Mouse (Mus musculus) layer of hippocampus, postnatal 25 days (tissue): Measurements from ENCODE around the gene Scyl1. TPM values are rescaled to one million over a fixed set of nuclear protein-coding genes. Genes with fewer than 3 reads are reported as not detected.
A peak's percentile ranks its signal among the peaks of the same experiment; 100 is the strongest.

Experiments
- DNase-seq, 2 experiments: peaks; one replicate each; pipeline ENCODE4 v3.0.0; 2022; ENCODE audit warnings: mixed read lengths in 2 of 2, low spot score in 1 of 2; ENCODE audit errors: extremely low spot score in 1 of 2
- total RNA-seq, 2 experiments: library from RNA; stranded (reverse); gene quantifications; 2 replicates each; pipeline ENCODE4 v1.2.3; 2021

Scyl1 gene
- total RNA-seq, 2 experiments from 2014 or later: 68.6 to 71.8 TPM

- DNase-seq: no peak
These were observed 25.2 kb downstream of the Scyl1 start for GRCm38 (mm10) chr19:5745756-5746710.

- DNase-seq: no peak
These were observed 27.6 kb downstream of the Scyl1 start for GRCm38 (mm10) chr19:5743576-5743975.

GRCm38 (mm10) chr19:5742241-5742641, 29.0 kb downstream of the Scyl1 start:
- DNase-seq: no peak

GRCm38 (mm10) chr19:5741641-5742240, 29.5 kb downstream of the Scyl1 start:
- DNase-seq: peak; percentile 64

- no peak for DNase-seq
These were observed 30.6 kb downstream of the Scyl1 start, which contains the start of gene Ltbp3 for GRCm38 (mm10) chr19:5740320-5741317. Ltbp3 (plus strand) TSS chr19:5740904.

GRCm38 (mm10) chr19:5739446-5739845, 31.8 kb downstream of the Scyl1 start:
- DNase-seq: no peak

GRCm38 (mm10) chr19:5734325-5734724, 36.9 kb downstream of the Scyl1 start:
- no peak for DNase-seq

GRCm38 (mm10) chr19:5731264-5731978, 39.8 kb downstream of the Scyl1 start:
- DNase-seq: peak; percentile 80 to 85

- no peak for DNase-seq
These were observed 40.7 kb downstream of the Scyl1 start for GRCm38 (mm10) chr19:5730314-5731186.

- DNase-seq: peak; percentile 66 to 78
These were observed 41.8 kb downstream of the Scyl1 start, which contains the start of gene Fam89b for GRCm38 (mm10) chr19:5729444-5729815. Fam89b (minus strand) TSS chr19:5729653.

- DNase-seq: peak in 1 of 2 experiments; percentile 57
These were observed 42.4 kb downstream of the Scyl1 start for GRCm38 (mm10) chr19:5728631-5729443.

GRCm38 (mm10) chr19:5727701-5728100, 43.5 kb downstream of the Scyl1 start:
- peak; percentile 88 to 98 for DNase-seq

GRCm38 (mm10) chr19:5726961-5727578, 44.1 kb downstream of the Scyl1 start:
- DNase-seq: no peak

GRCm38 (mm10) chr19:5725767-5726515, 45.3 kb downstream of the Scyl1 start, which contains the start of gene Ehbp1l1:
Ehbp1l1 (minus strand) TSS chr19:5726317.
- no peak for DNase-seq

- DNase-seq: no peak
These were observed 46.1 kb downstream of the Scyl1 start for GRCm38 (mm10) chr19:5725029-5725707.

- no peak for DNase-seq
These were observed 46.7 kb downstream of the Scyl1 start for GRCm38 (mm10) chr19:5724549-5724941.
